Mouse (Mus musculus): ENCODE measurements around the gene Magel2.

DNA sequence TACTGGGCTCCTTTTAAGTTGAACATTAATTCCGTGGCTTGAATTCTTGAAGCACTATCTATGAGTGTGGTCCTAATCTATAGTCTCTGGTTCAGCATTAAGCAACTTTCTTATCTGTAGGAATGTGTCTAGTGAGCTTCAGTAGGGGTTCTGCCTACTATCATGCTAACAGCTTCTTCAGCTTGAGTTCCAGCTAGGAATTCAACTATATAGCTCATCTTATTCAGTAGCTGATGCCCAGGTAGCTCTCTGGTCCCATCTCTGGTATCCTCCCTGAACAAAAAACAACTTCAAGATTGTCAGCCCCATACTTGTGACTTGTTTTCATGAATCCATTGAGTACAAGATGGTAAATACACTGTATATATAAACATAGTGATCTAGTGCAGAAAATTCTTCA is 30.5 kb upstream of the Magel2 start, which contains the start of gene Ndn:
- TF ChIP-seq GATA1 (IDR thresholded peaks at IDR 0.05; ENCODE audit: low read length) (no peak), TAL1 (IDR thresholded peaks at IDR 0.05; ENCODE audit: low read length) (no peak)

Data from erythroblast, embryonic 14.5 days (primary cell).